Mouse (Mus musculus): ENCODE data around the gene 4933402N03Rik.

Gene 4933402N03Rik

DNA sequence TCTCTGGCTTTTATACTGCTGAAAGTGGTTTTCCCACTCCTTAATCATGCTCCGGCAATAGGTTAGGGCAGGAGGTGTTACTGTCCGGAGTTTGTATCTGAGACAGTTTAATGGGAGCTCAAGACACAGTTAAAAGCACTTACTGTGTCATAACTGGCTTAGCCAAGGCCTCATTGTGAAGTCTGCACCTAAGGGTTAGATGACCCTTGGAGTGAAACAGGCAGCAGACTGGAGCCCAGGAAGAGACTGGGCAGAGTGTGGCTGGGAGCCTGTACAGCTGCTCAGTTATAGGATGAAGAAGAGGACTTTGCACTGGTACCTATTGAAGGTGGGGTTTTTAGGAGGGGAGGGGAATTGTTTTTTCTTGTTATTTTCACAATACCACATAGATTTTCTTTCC is at the start of gene 4933402N03Rik:
4933402N03Rik (minus strand) TSS at position 101 of the 400 bp plus-strand sequence.
- no peak for DNase-seq (ENCODE audit: extremely low spot score)

GRCm38 (mm10) chr7:131187996-131188395 is 41.9 kb upstream of the 4933402N03Rik start:
- no peak for DNase-seq (ENCODE audit: extremely low spot score)

DNA sequence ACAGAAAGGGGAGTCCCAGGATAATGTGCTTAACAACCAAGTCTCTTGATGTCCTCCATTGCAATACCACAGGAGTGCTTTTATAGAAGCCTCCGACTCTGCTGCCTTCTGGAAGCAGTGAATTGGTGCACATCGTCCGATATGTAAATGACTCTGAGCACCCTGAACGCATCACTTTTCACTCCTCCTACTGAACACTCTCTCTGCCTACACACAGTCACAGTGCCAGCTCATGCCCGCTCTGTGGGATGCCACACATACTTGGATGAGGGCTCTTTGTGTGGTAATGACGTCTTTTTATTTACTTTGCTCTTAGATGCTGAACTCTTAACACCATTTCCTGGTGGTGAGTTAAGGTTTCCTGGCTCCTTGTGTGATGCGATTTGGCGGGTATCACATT is 40.9 kb upstream of the 4933402N03Rik start:
- no peak for DNase-seq (ENCODE audit: extremely low spot score)

DNA sequence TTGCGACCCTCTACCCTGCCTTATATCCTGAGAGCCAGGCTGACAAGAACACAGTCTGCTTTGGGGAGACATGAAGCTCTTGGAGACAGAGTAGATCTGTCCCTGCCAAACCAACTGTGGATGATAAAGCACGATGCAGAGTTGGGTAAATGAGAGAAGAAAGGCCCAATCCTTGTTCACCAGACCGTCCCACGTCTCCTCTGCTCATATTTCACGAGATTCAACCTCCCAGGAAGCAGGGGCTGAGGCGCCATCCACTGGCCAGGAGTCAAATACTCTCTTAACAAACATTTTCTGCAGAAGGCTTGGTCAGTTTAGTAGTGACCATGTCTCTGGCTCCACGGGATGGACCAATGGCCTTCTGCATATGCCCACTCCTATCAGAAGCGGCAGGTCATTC is 38.2 kb upstream of the 4933402N03Rik start:
- DNase-seq (ENCODE audit: extremely low spot score): no peak

GRCm38 (mm10) chr7:131182685-131183084 is 36.6 kb upstream of the 4933402N03Rik start:
- peak; percentile 28 for DNase-seq (ENCODE audit: extremely low spot score)

GRCm38 (mm10) chr7:131174121-131174520 is 28.0 kb upstream of the 4933402N03Rik start, which contains the start of gene 5430419D17Rik:
Gene 5430419D17Rik, plus strand, starts transcription at chr7:131174402.
- no peak for DNase-seq (ENCODE audit: extremely low spot score)

GRCm38 (mm10) chr7:131169099-131169498 is 23.0 kb upstream of the 4933402N03Rik start:
- no peak for DNase-seq (ENCODE audit: extremely low spot score)

- DNase-seq (ENCODE audit: extremely low spot score): no peak
Observed at GRCm38 (mm10) chr7:131167771-131168170, 21.7 kb upstream of the 4933402N03Rik start.

- DNase-seq (ENCODE audit: extremely low spot score): no peak
Observed at GRCm38 (mm10) chr7:131162251-131162650, 16.1 kb upstream of the 4933402N03Rik start.

DNA sequence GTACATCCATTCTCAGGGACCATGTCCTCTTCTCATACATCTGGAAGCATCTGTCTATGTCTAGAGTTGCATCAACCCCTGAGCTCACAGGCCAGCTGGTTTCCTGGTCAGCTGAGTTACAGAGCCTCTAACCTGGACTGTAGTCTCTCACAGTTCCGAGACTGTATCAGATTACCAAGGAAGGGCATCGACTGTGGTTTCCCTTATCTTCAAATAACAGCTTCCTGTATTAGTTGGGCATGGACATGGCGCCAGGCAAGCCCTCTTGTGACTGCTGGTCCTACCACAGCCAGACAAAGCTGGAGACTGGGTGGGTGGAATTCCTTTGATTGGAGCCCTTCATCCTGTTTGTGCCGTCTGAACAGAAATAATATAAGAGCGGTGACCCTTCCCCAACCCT is 6.9 kb upstream of the 4933402N03Rik start:
- DNase-seq (ENCODE audit: extremely low spot score): no peak

GRCm38 (mm10) chr7:131150179-131150578 is 4.1 kb upstream of the 4933402N03Rik start:
- no peak for DNase-seq (ENCODE audit: extremely low spot score)

GRCm38 (mm10) chr7:131133181-131133580 is 12.9 kb downstream of the 4933402N03Rik start:
- no peak for DNase-seq (ENCODE audit: extremely low spot score)

- DNase-seq (ENCODE audit: extremely low spot score): peak; percentile 27
Observed at GRCm38 (mm10) chr7:131130021-131130420, 16.1 kb downstream of the 4933402N03Rik start.

- no peak for DNase-seq (ENCODE audit: extremely low spot score)
Observed at GRCm38 (mm10) chr7:131122210-131122807, 23.8 kb downstream of the 4933402N03Rik start.

- no peak for DNase-seq (ENCODE audit: extremely low spot score)
Observed at GRCm38 (mm10) chr7:131114434-131114833, 31.7 kb downstream of the 4933402N03Rik start.

GRCm38 (mm10) chr7:131113676-131114075 is 32.4 kb downstream of the 4933402N03Rik start:
- DNase-seq (ENCODE audit: extremely low spot score): no peak

GRCm38 (mm10) chr7:131112486-131112885 is 33.6 kb downstream of the 4933402N03Rik start:
- DNase-seq (ENCODE audit: extremely low spot score): peak; percentile 44
